Mouse (Mus musculus) testis, adult 2 months (tissue): ENCODE measurements around the gene Dgkg. TPM values are rescaled to one million over a fixed set of nuclear protein-coding genes. Genes with fewer than 3 reads are reported as not detected.

Experiments used
- H3K27ac ChIP-seq: fragments of 200-500 bp; 2 replicates; pipeline ENCODE4 v1.5.1; 2012; ENCODE audit warnings: low read depth, low read length; ENCODE audit not compliant: control insufficient read depth, insufficient read depth
- H3K27me3 ChIP-seq: fragments of 200-500 bp; 2 replicates; pipeline ENCODE4 v1.6.1; 2012; ENCODE audit warnings: mild to moderate bottlenecking, low read length, moderate library complexity; ENCODE audit not compliant: control insufficient read depth, insufficient read depth
- H3K36me3 ChIP-seq: fragments of 200-500 bp; 2 replicates; pipeline ENCODE4 v1.6.1; 2012; ENCODE audit warnings: mild to moderate bottlenecking, low read length; ENCODE audit not compliant: control insufficient read depth, insufficient read depth
- H3K4me1 ChIP-seq: fragments of 200-500 bp; 2 replicates; pipeline ENCODE4 v1.6.1; 2012; ENCODE audit warnings: low read length; ENCODE audit not compliant: control insufficient read depth, insufficient read depth
- H3K4me3 ChIP-seq: fragments of 200-500 bp; 2 replicates; pipeline ENCODE4 v1.5.1; 2012; ENCODE audit warnings: low read depth, mild to moderate bottlenecking, low read length, moderate library complexity, mixed read lengths; ENCODE audit not compliant: control insufficient read depth
- CTCF ChIP-seq: fragments of 200-500 bp; IDR thresholded peaks from 2 replicates; pipeline ENCODE4 v1.5.1; 2012; ENCODE audit warnings: low read depth, mild to moderate bottlenecking, inconsistent platforms, low read length, moderate library complexity; ENCODE audit not compliant: control insufficient read depth, insufficient read depth, insufficient replicate concordance
- POLR2A ChIP-seq: fragments of 200-500 bp; IDR thresholded peaks from 2 replicates; pipeline ENCODE4 v1.6.1; 2012; ENCODE audit warnings: low read depth, mild to moderate bottlenecking, inconsistent platforms, low read length, moderate library complexity; ENCODE audit not compliant: control insufficient read depth
- polyA plus RNA-seq: library from polyadenylated mRNA; depleted of rRNA; stranded (reverse); fragments of >200 nt; gene quantifications from 2 replicates; pipeline ENCODE4 v1.2.3, GENCODE M21; 2012

Dgkg gene
- polyA plus RNA-seq, 1 experiment = 0.09 TPM

GRCm38 (mm10) chr16:22466381-22466780 lies 190.6 kb downstream of the Dgkg start:
- H3K4me3 ChIP-seq = no peak overlapping the region
- TF ChIP-seq POLR2A = no peak
- no peak for TF ChIP-seq CTCF
- no peaks in the 10 kb centered on the region for H3K36me3 ChIP-seq
- H3K27me3 ChIP-seq = no peaks in the 10 kb centered on the region
- no peak overlapping the region for H3K27ac ChIP-seq
- peaks cover 4% of the 10 kb centered on the region; the same call in 1 of the 2 replicates for H3K4me1 ChIP-seq

DNA sequence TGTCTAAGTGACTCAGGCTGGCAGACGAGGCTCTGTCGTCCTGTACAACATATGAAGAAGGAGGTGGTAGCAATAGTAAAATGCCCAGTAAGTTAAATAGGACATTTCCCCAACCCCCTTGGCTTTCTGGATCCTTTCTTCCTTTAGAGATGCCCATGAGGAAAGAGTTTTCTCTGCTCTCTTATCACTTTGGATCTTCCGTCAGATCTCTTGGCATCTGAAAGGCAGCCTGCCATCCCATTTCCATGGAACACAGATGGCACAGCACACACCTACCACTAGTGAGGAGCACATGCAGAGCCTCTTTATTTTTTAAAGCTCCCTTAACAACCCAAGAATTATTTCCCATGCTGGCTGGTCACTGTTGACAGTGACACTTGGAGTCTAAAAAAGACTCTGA lies 194.8 kb downstream of the Dgkg start:
- no peak overlapping the region for H3K4me3 ChIP-seq

GRCm38 (mm10) chr16:22461728-22462127 lies 195.3 kb downstream of the Dgkg start:
- Histone ChIP-seq H3K27ac (no peak overlapping the region), H3K36me3 (no peaks in the 10 kb centered on the region), H3K4me1 (no peaks in the 10 kb centered on the region), H3K27me3 (no peaks in the 10 kb centered on the region), H3K4me3 (no peak overlapping the region)
- TF ChIP-seq POLR2A = no peak
- no peak for TF ChIP-seq CTCF

More for the DNA sequence above, 194.8 kb downstream of the Dgkg start:
- TF ChIP-seq POLR2A = no peak
- no peak for TF ChIP-seq CTCF
- Histone ChIP-seq H3K36me3 (no peaks in the 10 kb centered on the region), H3K4me1 (no peaks in the 10 kb centered on the region), H3K27ac (no peak overlapping the region), H3K27me3 (no peaks in the 10 kb centered on the region)

- TF ChIP-seq CTCF (no peak), POLR2A (no peak)
- no peaks in the 10 kb centered on the region for H3K36me3 ChIP-seq
- H3K27me3 ChIP-seq = no peaks in the 10 kb centered on the region
- no peak overlapping the region for H3K27ac ChIP-seq
- H3K4me3 ChIP-seq = no peak overlapping the region
- no peaks in the 10 kb centered on the region for H3K4me1 ChIP-seq
These were observed 196.1 kb downstream of the Dgkg start for GRCm38 (mm10) chr16:22460960-22461359.

DNA sequence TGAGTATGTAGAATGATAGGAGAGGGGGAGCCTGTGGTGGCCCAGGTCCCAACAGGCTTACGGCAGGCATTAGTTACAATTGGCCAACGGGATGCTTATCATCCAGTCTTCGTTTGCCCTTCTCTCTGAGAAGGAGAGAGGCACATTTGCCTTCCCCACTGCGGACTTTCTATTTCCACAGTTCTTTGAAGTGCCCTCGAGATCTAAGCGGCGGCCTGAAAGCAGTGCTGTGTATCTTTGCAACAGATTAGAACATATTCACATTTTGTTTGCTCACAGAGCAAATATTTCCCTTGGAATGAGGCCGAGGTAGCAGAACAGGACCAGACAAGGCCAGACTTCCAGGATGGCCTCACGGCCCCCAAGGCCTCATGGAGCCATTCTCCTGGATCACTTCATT lies 204.9 kb downstream of the Dgkg start:
- no peak overlapping the region for H3K4me3 ChIP-seq
- H3K36me3 ChIP-seq = no peaks in the 10 kb centered on the region
- no peaks in the 10 kb centered on the region for H3K27me3 ChIP-seq
- H3K4me1 ChIP-seq = no peaks in the 10 kb centered on the region
- no peak for TF ChIP-seq CTCF
- no peak for TF ChIP-seq POLR2A
- no peak overlapping the region for H3K27ac ChIP-seq

DNA sequence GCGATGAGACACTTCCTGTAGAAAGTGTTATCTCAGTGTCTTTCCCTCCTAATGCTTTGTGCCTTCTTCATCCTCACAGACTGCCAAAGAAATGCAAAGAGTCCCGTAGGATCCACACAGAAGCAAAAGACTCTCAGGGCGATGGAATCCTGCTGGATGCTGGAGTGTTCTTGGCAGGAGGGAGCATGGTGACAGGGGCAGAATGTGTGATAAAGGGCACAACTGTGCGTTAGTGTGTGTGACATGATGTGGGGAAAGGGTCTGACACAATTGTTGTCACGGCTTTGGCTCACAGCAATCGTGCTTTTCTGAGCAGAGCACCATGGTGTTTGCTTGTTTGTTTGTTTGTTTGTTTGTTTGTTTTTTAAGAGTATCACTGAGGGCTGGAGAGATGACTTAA lies 208.9 kb downstream of the Dgkg start:
- Histone ChIP-seq H3K27ac (no peak overlapping the region), H3K4me1 (no peaks in the 10 kb centered on the region), H3K4me3 (no peak overlapping the region), H3K27me3 (no peaks in the 10 kb centered on the region), H3K36me3 (no peaks in the 10 kb centered on the region)
- TF ChIP-seq CTCF (no peak), POLR2A (no peak)

GRCm38 (mm10) chr16:22444786-22445185 lies 212.2 kb downstream of the Dgkg start:
- TF ChIP-seq CTCF = no peak
- TF ChIP-seq POLR2A = no peak
- no peak overlapping the region for H3K27ac ChIP-seq
- H3K4me1 ChIP-seq = peaks cover 11% of the 10 kb centered on the region
- no peaks in the 10 kb centered on the region for H3K27me3 ChIP-seq
- H3K4me3 ChIP-seq = no peak overlapping the region
- no peaks in the 10 kb centered on the region for H3K36me3 ChIP-seq

- H3K27ac ChIP-seq = peak overlapping the region; percentile 32; the same call in 1 of the 2 replicates
- no peak overlapping the region for H3K4me3 ChIP-seq
- H3K4me1 ChIP-seq = peaks cover 18% of the 10 kb centered on the region
- H3K27me3 ChIP-seq = no peaks in the 10 kb centered on the region
- H3K36me3 ChIP-seq = no peaks in the 10 kb centered on the region
- TF ChIP-seq POLR2A = no peak
- TF ChIP-seq CTCF = no peak
These were observed 214.8 kb downstream of the Dgkg start for GRCm38 (mm10) chr16:22442202-22442601.
